Mouse (Mus musculus) neural tube, embryonic 10.5 days (tissue): ENCODE results near the gene Spata33.

Source experiments
- DNase-seq: peaks from one replicate; pipeline ENCODE4 v3.0.0-alpha.2; 2017; ENCODE audit warnings: low spot score; ENCODE audit errors: extremely low spot score

Spata33 gene

GRCm38 (mm10) chr8:123271147-123271546, 58.5 kb downstream of the Spata33 start:
- DNase-seq = no peak
